Mouse (Mus musculus) MEL (cell line): Measurements from ENCODE around the gene Cntn1.

ENCODE experiments used
- CTCF ChIP-seq, 3 experiments: IDR thresholded peaks in 2 of 3; conservative IDR thresholded peaks in 1 of 3; 2 replicates each; pipeline ENCODE4 v1.5.1; 2011 to 2012; ENCODE audit warnings: low read length in 3 of 3, low read depth in 2 of 3, mild to moderate bottlenecking in 2 of 3, improper control_type of control experiment in 1 of 3, inconsistent platforms in 1 of 3, mixed read lengths in 1 of 3, moderate library complexity in 1 of 3; ENCODE audit not compliant: control insufficient read depth in 1 of 3, insufficient read depth in 1 of 3, poor library complexity in 1 of 3, severe bottlenecking in 1 of 3
- GABPA ChIP-seq: IDR thresholded peaks from 2 replicates; pipeline ENCODE4 v1.6.1; 2012; ENCODE audit warnings: low read depth, mild to moderate bottlenecking, inconsistent platforms, low read length, improper control_type of control experiment, moderate library complexity
- GATA1 ChIP-seq: IDR thresholded peaks from 2 replicates; pipeline ENCODE4 v1.6.1; 2011; ENCODE audit warnings: low read depth, low read length, improper control_type of control experiment
- MAFK ChIP-seq: IDR thresholded peaks from 2 replicates; pipeline ENCODE4 v1.6.1; 2011; ENCODE audit warnings: low read depth, mild to moderate bottlenecking, low read length, improper control_type of control experiment, borderline replicate concordance
- MAX ChIP-seq: IDR thresholded peaks from 2 replicates; pipeline ENCODE4 v1.6.1; 2011; ENCODE audit warnings: low read length, improper control_type of control experiment
- NELFE ChIP-seq: IDR thresholded peaks from 2 replicates; pipeline ENCODE4 v1.6.1; 2011; ENCODE audit warnings: low read depth, low read length, improper control_type of control experiment
- NRF1 ChIP-seq: IDR thresholded peaks from 2 replicates; pipeline ENCODE4 v1.6.1; 2014; ENCODE audit warnings: low read depth, mild to moderate bottlenecking, inconsistent platforms, low read length, improper control_type of control experiment, moderate library complexity; ENCODE audit not compliant: poor library complexity, insufficient read depth, severe bottlenecking
- POLR2A ChIP-seq, 2 experiments: IDR thresholded peaks; 2 replicates each; pipeline ENCODE4 v1.6.1; 2011 to 2012; ENCODE audit warnings: low read length in 2 of 2, mild to moderate bottlenecking in 2 of 2, control low read depth in 1 of 2, improper control_type of control experiment in 1 of 2, low read depth in 1 of 2, moderate library complexity in 1 of 2; ENCODE audit not compliant: control insufficient read depth in 1 of 2, insufficient read depth in 1 of 2, poor library complexity in 1 of 2
- POLR2AphosphoS2 ChIP-seq: IDR thresholded peaks from 2 replicates; pipeline ENCODE4 v1.6.1; 2011; ENCODE audit warnings: low read length, improper control_type of control experiment
- SMC3 ChIP-seq: IDR thresholded peaks from 2 replicates; pipeline ENCODE4 v1.6.1; 2011; ENCODE audit warnings: low read depth, low read length, improper control_type of control experiment

DNA sequence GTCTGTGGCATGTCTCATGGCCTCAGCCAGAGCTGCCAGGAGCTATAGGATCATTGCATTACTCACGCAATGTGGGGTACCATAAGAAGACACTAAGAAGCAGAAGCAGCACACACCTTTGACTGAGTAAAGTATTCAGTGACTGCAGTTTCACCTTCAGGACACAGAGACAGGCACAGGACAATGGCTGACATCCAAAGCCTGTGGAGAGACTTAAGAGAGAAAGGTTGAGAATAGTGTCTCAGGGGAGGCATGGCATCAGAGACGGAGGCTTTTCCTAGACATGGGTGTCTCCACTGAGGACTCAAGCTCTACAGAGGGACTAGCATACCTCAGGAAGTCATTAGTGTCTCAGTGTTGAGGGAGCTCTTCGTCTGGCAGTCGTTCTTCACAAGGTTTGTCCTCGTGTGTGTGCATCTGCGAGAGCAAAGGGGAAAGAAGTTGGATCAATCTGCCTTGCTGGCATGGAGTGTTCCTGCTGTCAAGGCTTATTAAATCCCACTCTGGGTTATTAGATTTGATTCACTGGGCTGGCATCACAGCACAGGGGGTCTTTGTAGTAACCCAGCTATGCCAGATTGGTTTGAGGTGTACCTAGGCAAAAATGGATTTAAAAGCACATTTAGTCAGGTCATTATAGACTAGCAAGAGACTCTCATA, 149.5 kb downstream of the Cntn1 start:
- TF ChIP-seq GABPA (no peak), SMC3 (no peak), POLR2A (IDR thresholded peaks at IDR 0.05; ENCODE audit: control insufficient read depth in 1 of 2, insufficient read depth in 1 of 2, low read depth in 1 of 2, low read length in 2 of 2, poor library complexity in 1 of 2) (no peak), MAX (no peak), NRF1 (no peak), CTCF (IDR thresholded peaks at IDR 0.05 in 2 of 3, conservative IDR thresholded peaks at IDR 0.05 in 1 of 3; ENCODE audit: control insufficient read depth in 1 of 3, insufficient read depth in 1 of 3, low read depth in 2 of 3, low read length in 3 of 3, poor library complexity in 1 of 3, severe bottlenecking in 1 of 3) (no peak), POLR2AphosphoS2 (no peak), MAFK (no peak), GATA1 (no peak), NELFE (no peak)
